Mouse (Mus musculus) brain, embryonic 14.5 days (tissue): ENCODE results near the gene Slc5a4b.

ENCODE experiments used
- CTCF ChIP-seq: fragments of 200-500 bp; IDR thresholded peaks from 2 replicates; pipeline ENCODE4 v1.5.1; 2012; ENCODE audit warnings: inconsistent platforms, mild to moderate bottlenecking, moderate library complexity, borderline replicate concordance; ENCODE audit not compliant: insufficient read depth, insufficient read length; ENCODE audit errors: extremely low read depth
- POLR2A ChIP-seq: fragments of 200-500 bp; IDR thresholded peaks from 2 replicates; pipeline ENCODE4 v1.6.1; 2012; ENCODE audit warnings: mild to moderate bottlenecking, inconsistent platforms, borderline replicate concordance; ENCODE audit not compliant: poor library complexity, insufficient read depth, insufficient read length, severe bottlenecking; ENCODE audit errors: extremely low read depth

- no peak for TF ChIP-seq CTCF
- TF ChIP-seq POLR2A, result no peak
These were observed 63.4 kb downstream of the Slc5a4b start for GRCm38 (mm10) chr10:76047182-76047869.
